Mouse (Mus musculus): ENCODE data around the gene Olfr611. TPM values are rescaled to one million over a fixed set of nuclear protein-coding genes. Genes with fewer than 3 reads are reported as not detected.
"Not testable (repeated sequence)": the region's sequence is repeated elsewhere in the genome, so short reads cannot be mapped to it uniquely, and the experiment has no call there.

The Olfr611 gene
- polyA plus RNA-seq (2014; fragmentation: Nextera tagmentation; extraction: Ambion mirVana), result not detected in 2 replicates

DNA sequence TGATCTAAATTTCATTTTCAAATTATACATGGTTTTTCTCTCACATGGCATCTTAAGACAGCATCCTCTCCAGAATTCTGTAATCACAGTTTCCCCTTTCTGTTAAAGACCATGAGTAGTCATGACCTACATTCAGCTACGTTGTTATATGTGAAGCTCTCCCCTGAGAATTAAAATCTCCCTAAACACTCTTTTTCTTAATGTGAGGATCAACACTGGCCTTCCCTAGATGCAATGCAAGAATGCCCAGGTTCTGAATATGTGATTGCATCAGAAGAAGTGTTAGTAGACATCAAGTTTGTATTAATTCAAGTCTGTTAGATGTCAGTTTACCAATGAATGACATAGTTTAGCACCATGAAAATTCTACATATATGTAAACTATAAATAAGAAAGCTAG, at the start of gene Olfr611:
Gene Olfr611, minus strand, starts transcription at position 101 of the 400 bp plus-strand sequence.
- not testable (repeated sequence) for ATAC-seq (ENCODE audit: low FRiP score, low TSS enrichment); H3K27ac ChIP-seq (ENCODE audit: low read depth, low read length); H3K4me3 ChIP-seq (ENCODE audit: low read length); H3K27me3 ChIP-seq (ENCODE audit: control insufficient read depth, insufficient read depth, low read length); H3K36me3 ChIP-seq (ENCODE audit: control insufficient read depth, insufficient read depth, low read length); H3K9ac ChIP-seq (ENCODE audit: low read depth, low read length); H3K9me3 ChIP-seq (ENCODE audit: control insufficient read depth, low read length); H3K4me1 ChIP-seq (ENCODE audit: control insufficient read depth, insufficient read depth, low read length); H3K4me2 ChIP-seq (replicated peaks; ENCODE audit: low read depth, low read length)
- WGBS, result 71% methylated on average over 1 of the region's 1 CpGs

DNA sequence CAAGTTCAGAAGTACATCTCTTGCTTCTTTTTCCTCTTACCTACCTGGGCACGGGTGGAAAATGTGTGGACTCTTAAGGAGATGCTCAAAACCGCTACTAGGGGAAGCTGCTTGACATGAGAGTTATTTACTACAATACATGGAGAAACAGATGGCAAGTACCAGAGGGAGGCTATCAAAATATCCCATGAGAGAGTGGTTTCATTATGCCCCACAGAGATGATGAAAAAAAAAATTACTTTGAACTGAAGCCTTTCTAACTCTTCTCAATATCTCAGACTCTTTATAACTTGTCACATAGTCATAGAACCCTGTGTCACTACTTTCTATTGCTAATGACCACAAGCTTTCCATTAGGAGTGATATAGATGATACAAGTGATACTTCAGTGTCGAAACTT, 48.4 kb upstream of the Olfr611 start, which contains the start of gene Olfr616:
Gene Olfr616, minus strand, starts transcription at position 101 of the 400 bp plus-strand sequence.
- no peaks in the 10 kb centered on the region for H3K9me3 ChIP-seq (ENCODE audit: control insufficient read depth, low read length)
- whole genome bisulfite sequencing, result 90% methylated on average over 3 of the region's 3 CpGs
- no peak within 1 kb of the TSS for H3K4me3 ChIP-seq (ENCODE audit: low read length)
- no peaks in the 10 kb centered on the region for H3K4me1 ChIP-seq (ENCODE audit: control insufficient read depth, insufficient read depth, low read length)
- no peak within 1 kb of the TSS for H3K9ac ChIP-seq (ENCODE audit: low read depth, low read length)
- H3K27ac ChIP-seq (ENCODE audit: low read depth, low read length), result no peak within 1 kb of the TSS
- no peaks in the 10 kb centered on the region for H3K27me3 ChIP-seq (ENCODE audit: control insufficient read depth, insufficient read depth, low read length)
- ATAC-seq (ENCODE audit: low FRiP score, low TSS enrichment), result no peak
- H3K36me3 ChIP-seq (ENCODE audit: control insufficient read depth, insufficient read depth, low read length), result no peaks in the 10 kb centered on the region
- no peak within 1 kb of the TSS for H3K4me2 ChIP-seq (replicated peaks; ENCODE audit: low read depth, low read length)

- 80% methylated on average over 2 of the region's 2 CpGs for WGBS
- Histone ChIP-seq H3K4me3 (ENCODE audit: low read length) (no peak within 1 kb of the TSS), H3K4me1 (ENCODE audit: control insufficient read depth, insufficient read depth, low read length) (no peaks in the 10 kb centered on the region), H3K27ac (ENCODE audit: low read depth, low read length) (no peak within 1 kb of the TSS), H3K36me3 (ENCODE audit: control insufficient read depth, insufficient read depth, low read length) (no peaks in the 10 kb centered on the region), H3K9me3 (ENCODE audit: control insufficient read depth, low read length) (no peaks in the 10 kb centered on the region), H3K27me3 (ENCODE audit: control insufficient read depth, insufficient read depth, low read length) (no peaks in the 10 kb centered on the region), H3K4me2 (replicated peaks; ENCODE audit: low read depth, low read length) (no peak within 1 kb of the TSS), H3K9ac (ENCODE audit: low read depth, low read length) (no peak within 1 kb of the TSS)
- no peak for ATAC-seq (ENCODE audit: low FRiP score, low TSS enrichment)
Measured at GRCm38 (mm10) chr7:103555779-103556178, 35.1 kb upstream of the Olfr611 start, which contains the start of gene Olfr615. Gene Olfr615 (plus strand): TSS chr7:103556079.

- Histone ChIP-seq H3K27me3 (ENCODE audit: control insufficient read depth, insufficient read depth, low read length) (no peaks in the 10 kb centered on the region), H3K36me3 (ENCODE audit: control insufficient read depth, insufficient read depth, low read length) (no peaks in the 10 kb centered on the region), H3K9me3 (ENCODE audit: control insufficient read depth, low read length) (no peaks in the 10 kb centered on the region), H3K27ac (ENCODE audit: low read depth, low read length) (no peak within 1 kb of the TSS), H3K4me2 (replicated peaks; ENCODE audit: low read depth, low read length) (no peak within 1 kb of the TSS), H3K9ac (ENCODE audit: low read depth, low read length) (no peak within 1 kb of the TSS), H3K4me3 (ENCODE audit: low read length) (no peak within 1 kb of the TSS), H3K4me1 (ENCODE audit: control insufficient read depth, insufficient read depth, low read length) (no peaks in the 10 kb centered on the region)
- WGBS, result 80% methylated on average over 2 of the region's 2 CpGs
- no peak for ATAC-seq (ENCODE audit: low FRiP score, low TSS enrichment)
Measured at GRCm38 (mm10) chr7:103547774-103548173, 27.1 kb upstream of the Olfr611 start, which contains the start of gene Olfr613. Gene Olfr613 (plus strand): TSS chr7:103548074.

DNA sequence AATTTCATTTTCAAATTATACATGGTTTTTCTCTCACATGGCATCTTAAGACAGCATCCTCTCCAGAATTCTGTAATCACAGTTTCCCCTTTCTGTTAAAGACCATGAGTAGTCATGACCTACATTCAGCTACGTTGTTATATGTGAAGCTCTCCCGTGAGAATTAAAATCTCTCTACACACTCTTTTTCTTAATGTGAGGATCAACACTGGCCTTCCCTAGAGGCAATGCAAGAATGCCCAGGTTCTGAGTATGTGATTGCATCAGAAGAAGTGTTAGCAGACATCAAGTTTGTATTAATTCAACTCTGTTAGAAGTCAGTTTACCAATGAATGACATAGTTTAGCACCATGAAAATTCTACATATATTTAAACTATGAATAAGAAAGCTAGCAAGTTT, 22.0 kb upstream of the Olfr611 start, which contains the start of gene Olfr612:
Gene Olfr612, minus strand, starts transcription at position 101 of the 400 bp plus-strand sequence.
- not testable (repeated sequence) for H3K27me3 ChIP-seq (ENCODE audit: control insufficient read depth, insufficient read depth, low read length); H3K9ac ChIP-seq (ENCODE audit: low read depth, low read length); H3K4me3 ChIP-seq (ENCODE audit: low read length); H3K9me3 ChIP-seq (ENCODE audit: control insufficient read depth, low read length); ATAC-seq (ENCODE audit: low FRiP score, low TSS enrichment); H3K4me2 ChIP-seq (replicated peaks; ENCODE audit: low read depth, low read length); H3K27ac ChIP-seq (ENCODE audit: low read depth, low read length); H3K36me3 ChIP-seq (ENCODE audit: control insufficient read depth, insufficient read depth, low read length); H3K4me1 ChIP-seq (ENCODE audit: control insufficient read depth, insufficient read depth, low read length)
- WGBS, result 84% methylated on average over 2 of the region's 2 CpGs

DNA sequence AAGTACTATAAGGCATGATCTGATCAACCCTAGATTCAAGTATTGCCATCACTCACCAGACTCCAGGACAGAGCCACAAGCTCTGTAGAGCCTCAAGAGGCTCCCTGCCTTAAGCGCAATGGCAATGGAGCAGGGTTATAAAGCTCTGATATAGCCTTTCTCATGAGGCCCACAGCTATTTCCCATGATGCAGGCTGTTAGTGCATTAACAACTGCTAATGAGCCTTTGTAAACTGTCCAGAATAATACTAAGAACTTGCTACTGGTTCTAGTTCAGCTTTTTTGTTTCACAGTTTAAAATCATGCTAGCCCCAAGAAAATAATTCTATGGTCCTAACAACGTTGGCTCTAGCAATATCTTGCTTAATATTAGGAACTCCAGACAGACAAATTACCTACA, 8.6 kb downstream of the Olfr611 start, which contains the start of gene Olfr610:
Gene Olfr610, minus strand, starts transcription at position 101 of the 400 bp plus-strand sequence.
- no peak within 1 kb of the TSS for H3K4me2 ChIP-seq (replicated peaks; ENCODE audit: low read depth, low read length)
- ATAC-seq (ENCODE audit: low FRiP score, low TSS enrichment), result no peak
- H3K4me1 ChIP-seq (ENCODE audit: control insufficient read depth, insufficient read depth, low read length), result no peaks in the 10 kb centered on the region
- H3K27ac ChIP-seq (ENCODE audit: low read depth, low read length), result no peak within 1 kb of the TSS
- no peaks in the 10 kb centered on the region for H3K27me3 ChIP-seq (ENCODE audit: control insufficient read depth, insufficient read depth, low read length)
- H3K9ac ChIP-seq (ENCODE audit: low read depth, low read length), result no peak within 1 kb of the TSS
- no peaks in the 10 kb centered on the region for H3K9me3 ChIP-seq (ENCODE audit: control insufficient read depth, low read length)
- H3K36me3 ChIP-seq (ENCODE audit: control insufficient read depth, insufficient read depth, low read length), result no peaks in the 10 kb centered on the region
- 86% methylated on average over 2 of the region's 2 CpGs for WGBS
- H3K4me3 ChIP-seq (ENCODE audit: low read length), result no peak within 1 kb of the TSS

DNA sequence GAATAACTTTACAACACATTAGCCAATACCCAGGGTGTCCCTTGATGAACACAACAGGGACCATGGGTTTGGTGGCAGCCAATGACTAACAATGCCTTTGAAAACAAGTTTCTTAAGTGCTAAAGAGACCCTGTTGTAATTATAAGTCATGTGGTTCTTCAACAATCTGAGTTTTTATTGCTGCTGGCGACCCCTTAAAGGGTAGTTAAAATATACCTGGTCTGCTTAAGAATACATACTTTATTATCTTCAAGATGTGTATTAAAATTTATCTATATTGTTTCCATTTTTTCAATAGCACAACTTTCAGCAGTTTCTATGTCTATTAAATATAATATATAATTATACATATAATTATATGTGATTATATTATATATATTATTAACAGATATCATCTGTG, 22.7 kb downstream of the Olfr611 start, which contains the start of gene Olfr609:
Gene Olfr609, minus strand, starts transcription at position 101 of the 400 bp plus-strand sequence.
- no peaks in the 10 kb centered on the region for H3K9me3 ChIP-seq (ENCODE audit: control insufficient read depth, low read length)
- no peak within 1 kb of the TSS for H3K4me2 ChIP-seq (replicated peaks; ENCODE audit: low read depth, low read length)
- H3K4me3 ChIP-seq (ENCODE audit: low read length), result no peak within 1 kb of the TSS
- WGBS, result 66% methylated on average over 1 of the region's 1 CpGs
- no peak within 1 kb of the TSS for H3K27ac ChIP-seq (ENCODE audit: low read depth, low read length)
- H3K9ac ChIP-seq (ENCODE audit: low read depth, low read length), result no peak within 1 kb of the TSS
- H3K36me3 ChIP-seq (ENCODE audit: control insufficient read depth, insufficient read depth, low read length), result no peaks in the 10 kb centered on the region
- no peaks in the 10 kb centered on the region for H3K27me3 ChIP-seq (ENCODE audit: control insufficient read depth, insufficient read depth, low read length)
- no peak for ATAC-seq (ENCODE audit: low FRiP score, low TSS enrichment)
- H3K4me1 ChIP-seq (ENCODE audit: control insufficient read depth, insufficient read depth, low read length), result no peaks in the 10 kb centered on the region

- not testable (repeated sequence) for H3K36me3 ChIP-seq (ENCODE audit: control insufficient read depth, insufficient read depth, low read length)
Measured at GRCm38 (mm10) chr7:103477106-103477505, 43.5 kb downstream of the Olfr611 start.

GRCm38 (mm10) chr7:103469577-103469976, 51.1 kb downstream of the Olfr611 start, which contains the start of gene Olfr608:
Gene Olfr608 (plus strand): TSS chr7:103469877.
- Histone ChIP-seq H3K9ac (ENCODE audit: low read depth, low read length) (no peak within 1 kb of the TSS), H3K4me2 (replicated peaks; ENCODE audit: low read depth, low read length) (no peak within 1 kb of the TSS), H3K4me1 (ENCODE audit: control insufficient read depth, insufficient read depth, low read length) (no peaks in the 10 kb centered on the region), H3K4me3 (ENCODE audit: low read length) (no peak within 1 kb of the TSS), H3K27ac (ENCODE audit: low read depth, low read length) (no peak within 1 kb of the TSS), H3K9me3 (ENCODE audit: control insufficient read depth, low read length) (no peaks in the 10 kb centered on the region), H3K36me3 (ENCODE audit: control insufficient read depth, insufficient read depth, low read length) (no peaks in the 10 kb centered on the region), H3K27me3 (ENCODE audit: control insufficient read depth, insufficient read depth, low read length) (no peaks in the 10 kb centered on the region)
- no peak for ATAC-seq (ENCODE audit: low FRiP score, low TSS enrichment)

More at GRCm38 (mm10) chr7:103477106-103477505, 43.5 kb downstream of the Olfr611 start:
- 87% methylated on average over 9 of the region's 9 CpGs for WGBS
- not testable (repeated sequence) for H3K27ac ChIP-seq (ENCODE audit: low read depth, low read length); H3K4me3 ChIP-seq (ENCODE audit: low read length); H3K9ac ChIP-seq (ENCODE audit: low read depth, low read length); ATAC-seq (ENCODE audit: low FRiP score, low TSS enrichment); H3K27me3 ChIP-seq (ENCODE audit: control insufficient read depth, insufficient read depth, low read length); H3K4me1 ChIP-seq (ENCODE audit: control insufficient read depth, insufficient read depth, low read length); H3K4me2 ChIP-seq (replicated peaks; ENCODE audit: low read depth, low read length); H3K9me3 ChIP-seq (ENCODE audit: control insufficient read depth, low read length)

Measured in kidney, embryonic 14.5 days (tissue).